In genomic region chr2:125394428-125395101, GRCm38 (mm10) we compare ENCODE assay signal across 23 mouse cellular contexts.
DNase-seq lines count a peak whose midpoint lies in the region; ATAC-seq and TF ChIP-seq lines count a peak whose summit lies in the region.
"Had no signal": no experiment of that assay in that cellular context is flagged by ENCODE, and none has a peak within 500 bp of the region (broad histone marks: within the 10 kb centered on the region; RNA-seq: fewer than 3 reads in every experiment).

No protein-coding gene starts in this region.

- no peak for TF ChIP-seq CTCF in lung, postnatal 0 days (IDR thresholded peaks at IDR 0.05)
- no peak for TF ChIP-seq CTCF in Patski (IDR thresholded peaks at IDR 0.05)
- no peak for TF ChIP-seq CTCF in forebrain, postnatal 0 days (IDR thresholded peaks at IDR 0.05; ENCODE audit: low read depth)

- H3K27ac ChIP-seq in lung, postnatal 0 days (ENCODE audit: low read length): no peak overlapping the region
- H3K27ac ChIP-seq in midbrain, embryonic 11.5 days (ENCODE audit: low read depth, low read length): no peak overlapping the region
- H3K27ac ChIP-seq in midbrain, embryonic 16.5 days (ENCODE audit: low read length): no peak overlapping the region
- no peak overlapping the region for H3K27ac ChIP-seq in forebrain, postnatal 0 days (ENCODE audit: low read depth, low read length)
- H3K27ac ChIP-seq: embryonic facial prominence, embryonic 13.5 days; embryonic facial prominence, embryonic 15.5 days; forebrain, embryonic 10.5 days; forebrain, embryonic 12.5 days had no signal

- TF ChIP-seq EP300 in lung, postnatal 0 days (IDR thresholded peaks at IDR 0.05): no peak

- in situ Hi-C loops in Patski (cut with MboI; ENCODE audit: low pct_unique_long_range_greater_than_20kb): no loop called here

- no peak overlapping the region for H3K4me2 ChIP-seq in lung, postnatal 0 days (replicated peaks; ENCODE audit: low read depth, low read length)
- H3K4me2 ChIP-seq in midbrain, embryonic 11.5 days: no peak overlapping the region
- no peak overlapping the region for H3K4me2 ChIP-seq in midbrain, embryonic 16.5 days (ENCODE audit: low read length)
- H3K4me2 ChIP-seq in forebrain, postnatal 0 days (ENCODE audit: low read depth): no peak overlapping the region
- H3K4me2 ChIP-seq: embryonic facial prominence, embryonic 13.5 days; embryonic facial prominence, embryonic 15.5 days; forebrain, embryonic 12.5 days had no signal

- no peaks in the 10 kb centered on the region for H3K36me3 ChIP-seq in lung, postnatal 0 days (ENCODE audit: insufficient read depth, low read length)
- no peaks in the 10 kb centered on the region for H3K36me3 ChIP-seq in midbrain, embryonic 11.5 days (ENCODE audit: control insufficient read depth, insufficient read depth, low read length)
- no peaks in the 10 kb centered on the region for H3K36me3 ChIP-seq in midbrain, embryonic 16.5 days (ENCODE audit: control insufficient read depth, insufficient read depth, low read length)
- no peaks in the 10 kb centered on the region for H3K36me3 ChIP-seq in forebrain, postnatal 0 days (ENCODE audit: insufficient read depth)

- H3K4me1 ChIP-seq in lung, postnatal 0 days (ENCODE audit: insufficient read depth, low read depth, low read length): no peaks in the 10 kb centered on the region
- H3K4me1 ChIP-seq in midbrain, embryonic 11.5 days (ENCODE audit: control insufficient read depth, insufficient read depth, low read length): no peaks in the 10 kb centered on the region
- no peaks in the 10 kb centered on the region for H3K4me1 ChIP-seq in midbrain, embryonic 16.5 days (ENCODE audit: control insufficient read depth, insufficient read depth, low read length)
- H3K4me1 ChIP-seq in forebrain, postnatal 0 days (ENCODE audit: insufficient read depth): no peaks in the 10 kb centered on the region
- H3K4me1 ChIP-seq: embryonic facial prominence, embryonic 13.5 days; embryonic facial prominence, embryonic 15.5 days; forebrain, embryonic 10.5 days; forebrain, embryonic 12.5 days had no signal

- no peaks in the 10 kb centered on the region for H3K27me3 ChIP-seq in lung, postnatal 0 days (replicated peaks; ENCODE audit: insufficient read depth, low read length)
- no peaks in the 10 kb centered on the region for H3K27me3 ChIP-seq in midbrain, embryonic 11.5 days (ENCODE audit: control insufficient read depth, insufficient read depth, low read length)
- no peaks in the 10 kb centered on the region for H3K27me3 ChIP-seq in midbrain, embryonic 16.5 days (ENCODE audit: control insufficient read depth, insufficient read depth, low read depth, low read length)
- H3K27me3 ChIP-seq in Patski: no peaks in the 10 kb centered on the region
- H3K27me3 ChIP-seq in forebrain, postnatal 0 days (ENCODE audit: insufficient read depth, low read length): no peaks in the 10 kb centered on the region
- H3K27me3 ChIP-seq: embryonic facial prominence, embryonic 13.5 days; embryonic facial prominence, embryonic 15.5 days; forebrain, embryonic 12.5 days had no signal

- CTCF ChIA-PET in Patski (lab: Charles Lee): no interaction called here

- DNase-seq in lung, postnatal 0 days (ENCODE audit: low spot score): no peak
- no peak for DNase-seq in lung, postnatal 25 days (ENCODE audit: low spot score)
- DNase-seq in midbrain, embryonic 11.5 days (ENCODE audit: low spot score, missing footprints): peak; percentile 74
- no peak for DNase-seq in Patski (ENCODE audit: low read depth, low spot score)
- DNase-seq in forebrain, postnatal 0 days: no peak
- DNase-seq: adrenal gland, adult 2 months; adrenal gland, postnatal 10 days; adrenal gland, postnatal 25 days; cerebellum, adult 11 months; cerebellum, adult 18-20 months; cerebellum, adult 8-10 months; cerebellum, adult 9-11 months; cerebellum, postnatal 14 days; cerebellum, postnatal 36 days; embryo, embryonic 11 days had no signal

- WGBS in lung, postnatal 0 days: 92% methylated on average over 9 of the region's 9 CpGs
- WGBS in midbrain, embryonic 11.5 days: 94% methylated on average over 9 of the region's 9 CpGs
- WGBS in midbrain, embryonic 16.5 days: 96% methylated on average over 9 of the region's 9 CpGs
- 97% methylated on average over 9 of the region's 9 CpGs for WGBS in forebrain, postnatal 0 days

- H3K4me3 ChIP-seq in lung, postnatal 0 days (ENCODE audit: low read depth, low read length): no peak overlapping the region
- H3K4me3 ChIP-seq in midbrain, embryonic 11.5 days (ENCODE audit: low read depth, low read length): no peak overlapping the region
- no peak overlapping the region for H3K4me3 ChIP-seq in midbrain, embryonic 16.5 days (ENCODE audit: low read depth, low read length)
- no peak overlapping the region for H3K4me3 ChIP-seq in forebrain, postnatal 0 days (ENCODE audit: low read depth, low read length)
- H3K4me3 ChIP-seq: embryonic facial prominence, embryonic 13.5 days; embryonic facial prominence, embryonic 15.5 days; erythroblast, embryonic 14.5 days; forebrain, embryonic 10.5 days; forebrain, embryonic 12.5 days had no signal

- POLR2A ChIA-PET in Patski (lab: Charles Lee): no interaction called here

- no peaks in the 10 kb centered on the region for H3K9me3 ChIP-seq in lung, postnatal 0 days (ENCODE audit: low read length)
- H3K9me3 ChIP-seq in midbrain, embryonic 11.5 days (ENCODE audit: control insufficient read depth, low read length): no peaks in the 10 kb centered on the region
- no peaks in the 10 kb centered on the region for H3K9me3 ChIP-seq in midbrain, embryonic 16.5 days (replicated peaks; ENCODE audit: control insufficient read depth, low read length, poor library complexity, severe bottlenecking)
- H3K9me3 ChIP-seq in forebrain, postnatal 0 days (ENCODE audit: low read length): no peaks in the 10 kb centered on the region
- H3K9me3 ChIP-seq: embryonic facial prominence, embryonic 13.5 days; embryonic facial prominence, embryonic 15.5 days; forebrain, embryonic 10.5 days; forebrain, embryonic 12.5 days had no signal

- H3K9ac ChIP-seq in lung, postnatal 0 days (replicated peaks; ENCODE audit: low read depth): no peak overlapping the region
- H3K9ac ChIP-seq in midbrain, embryonic 11.5 days (ENCODE audit: low read length): no peak overlapping the region
- H3K9ac ChIP-seq in midbrain, embryonic 16.5 days (ENCODE audit: low read depth, low read length): no peak overlapping the region
- no peak overlapping the region for H3K9ac ChIP-seq in forebrain, postnatal 0 days
- H3K9ac ChIP-seq: embryonic facial prominence, embryonic 13.5 days; embryonic facial prominence, embryonic 15.5 days; forebrain, embryonic 12.5 days had no signal

- peak; percentile 43 for ATAC-seq in lung, postnatal 0 days
- no peak for ATAC-seq in midbrain, embryonic 11.5 days (ENCODE audit: low FRiP score)
- no peak for ATAC-seq in midbrain, embryonic 16.5 days
- ATAC-seq in Patski: peak; percentile 68
- ATAC-seq in forebrain, postnatal 0 days: no peak
- ATAC-seq: forebrain, embryonic 14.5 days; forebrain, embryonic 16.5 days had no signal

Comparison
In these comparisons a context has a peak if more than half of its experiments do, and no peak if none do; other contexts are left out.
1. ATAC-seq: peak in lung, postnatal 0 days (single experiment) and Patski (single experiment); none in midbrain, embryonic 11.5 days (single experiment), midbrain, embryonic 16.5 days (single experiment) and forebrain, postnatal 0 days (single experiment).